Mouse (Mus musculus): ENCODE results near the gene Magi2.
"Not testable (repeated sequence)": the region's sequence is repeated elsewhere in the genome, so short reads cannot be mapped to it uniquely, and the experiment has no call there.

The Magi2 gene

GRCm38 (mm10) chr5:19226866-19227243 is at the start of gene Magi2:
Gene Magi2 (plus strand): TSS chr5:19227036.
- DNase-seq (ENCODE audit: low spot score in 2 of 2) = no peak

- no peak for DNase-seq (ENCODE audit: low spot score in 2 of 2)
These were observed 48.2 kb upstream of the Magi2 start for GRCm38 (mm10) chr5:19178594-19178993.

- no peak for DNase-seq (ENCODE audit: low spot score in 2 of 2)
These were observed 40.7 kb upstream of the Magi2 start for GRCm38 (mm10) chr5:19186175-19186574.

GRCm38 (mm10) chr5:19211665-19212064 is 15.2 kb upstream of the Magi2 start:
- DNase-seq (ENCODE audit: low spot score in 2 of 2) = no peak

- peak in 1 of 2 experiments; percentile 17 for DNase-seq (ENCODE audit: low spot score in 2 of 2)
These were observed 531 bp upstream of the Magi2 start for GRCm38 (mm10) chr5:19226144-19226865.

GRCm38 (mm10) chr5:19227281-19227680 is 445 bp downstream of the Magi2 start:
- DNase-seq (ENCODE audit: low spot score in 2 of 2) = no peak

GRCm38 (mm10) chr5:19227791-19228331 is 1.0 kb downstream of the Magi2 start:
- DNase-seq (ENCODE audit: low spot score in 2 of 2) = no peak

- DNase-seq (ENCODE audit: low spot score in 2 of 2) = no peak
These were observed 15.0 kb downstream of the Magi2 start for GRCm38 (mm10) chr5:19241797-19242196.

GRCm38 (mm10) chr5:19246426-19246825 is 19.6 kb downstream of the Magi2 start:
- no peak for DNase-seq (ENCODE audit: low spot score in 2 of 2)

GRCm38 (mm10) chr5:19247266-19247665 is 20.4 kb downstream of the Magi2 start:
- no peak for DNase-seq (ENCODE audit: low spot score in 2 of 2)

GRCm38 (mm10) chr5:19262816-19263215 is 36.0 kb downstream of the Magi2 start:
- DNase-seq (ENCODE audit: low spot score in 2 of 2) = no peak

GRCm38 (mm10) chr5:19264627-19265026 is 37.8 kb downstream of the Magi2 start:
- DNase-seq (ENCODE audit: low spot score in 2 of 2) = no peak

GRCm38 (mm10) chr5:19292581-19292980 is 65.7 kb downstream of the Magi2 start:
- no peak for DNase-seq (ENCODE audit: low spot score in 2 of 2)

GRCm38 (mm10) chr5:19306656-19307055 is 79.8 kb downstream of the Magi2 start:
- no peak for DNase-seq (ENCODE audit: low spot score in 2 of 2)

- DNase-seq (ENCODE audit: low spot score in 2 of 2) = no peak
These were observed 83.0 kb downstream of the Magi2 start for GRCm38 (mm10) chr5:19309870-19310269.

- no peak for DNase-seq (ENCODE audit: low spot score in 2 of 2)
These were observed 95.7 kb downstream of the Magi2 start for GRCm38 (mm10) chr5:19322532-19322931.

GRCm38 (mm10) chr5:19337561-19337960 is 110.7 kb downstream of the Magi2 start:
- DNase-seq (ENCODE audit: low spot score in 2 of 2) = no peak

- no peak for DNase-seq (ENCODE audit: low spot score in 2 of 2)
These were observed 141.3 kb downstream of the Magi2 start for GRCm38 (mm10) chr5:19368175-19368574.

- no peak for DNase-seq (ENCODE audit: low spot score in 2 of 2)
These were observed 169.0 kb downstream of the Magi2 start for GRCm38 (mm10) chr5:19395876-19396275.

GRCm38 (mm10) chr5:19400299-19400698 is 173.5 kb downstream of the Magi2 start:
- no peak for DNase-seq (ENCODE audit: low spot score in 2 of 2)

- DNase-seq (ENCODE audit: low spot score in 2 of 2) = no peak
These were observed 174.0 kb downstream of the Magi2 start for GRCm38 (mm10) chr5:19400738-19401408.

GRCm38 (mm10) chr5:19404268-19404667 is 177.4 kb downstream of the Magi2 start:
- DNase-seq (ENCODE audit: low spot score in 2 of 2) = not testable (repeated sequence)

- no peak for DNase-seq (ENCODE audit: low spot score in 2 of 2)
These were observed 187.7 kb downstream of the Magi2 start for GRCm38 (mm10) chr5:19414556-19414955.

Measured in spleen, postnatal 10 days (tissue).